Mouse (Mus musculus) liver, embryonic 18 days (tissue): ENCODE data around the gene Gm5169. TPM values are rescaled to one million over a fixed set of nuclear protein-coding genes. Genes with fewer than 3 reads are reported as not detected.

Experiments used
- polyA plus RNA-seq: library from polyadenylated mRNA; depleted of rRNA; stranded (reverse); fragments of >200 nt; gene quantifications from 2 replicates; pipeline ENCODE4 v1.2.3, GENCODE M21; 2012; rRNA removed

Gm5169 gene
- polyA plus RNA-seq: not detected in 2 replicates

GRCm38 (mm10) chrX:25301355-25301754 is at the start of gene Gm5169:
Gene Gm5169 (minus strand): TSS chrX:25301455.

